Mouse (Mus musculus) thymus, postnatal 36 days (tissue): ENCODE measurements around the gene Taok3.

ENCODE experiments used
- DNase-seq, 2 experiments: peaks; one replicate each; pipeline ENCODE4 v3.0.0; 2022; ENCODE audit warnings: mixed read lengths in 2 of 2

Taok3 gene

GRCm38 (mm10) chr5:117119777-117120488 lies at the start of gene Taok3:
TSS of gene Taok3 (plus strand) at chr5:117120129.
- DNase-seq = peak; percentile 98 to 99

- DNase-seq = no peak
Observed at GRCm38 (mm10) chr5:117087718-117088117, 32.2 kb upstream of the Taok3 start.

GRCm38 (mm10) chr5:117089147-117089546 lies 30.8 kb upstream of the Taok3 start:
- no peak for DNase-seq

GRCm38 (mm10) chr5:117089786-117090185 lies 30.1 kb upstream of the Taok3 start:
- DNase-seq = no peak

GRCm38 (mm10) chr5:117094431-117094830 lies 25.5 kb upstream of the Taok3 start:
- peak in 1 of 2 experiments; percentile 27 for DNase-seq

- DNase-seq = peak; percentile 36 to 39
Observed at GRCm38 (mm10) chr5:117096716-117097115, 23.2 kb upstream of the Taok3 start.

- DNase-seq = no peak
Observed at GRCm38 (mm10) chr5:117099008-117099407, 20.9 kb upstream of the Taok3 start.

GRCm38 (mm10) chr5:117099742-117100141 lies 20.2 kb upstream of the Taok3 start:
- DNase-seq = no peak

- no peak for DNase-seq
Observed at GRCm38 (mm10) chr5:117103194-117103929, 16.6 kb upstream of the Taok3 start.

- no peak for DNase-seq
Observed at GRCm38 (mm10) chr5:117104329-117104728, 15.6 kb upstream of the Taok3 start.

- no peak for DNase-seq
Observed at GRCm38 (mm10) chr5:117105761-117106160, 14.2 kb upstream of the Taok3 start.

- DNase-seq = no peak
Observed at GRCm38 (mm10) chr5:117108292-117108691, 11.6 kb upstream of the Taok3 start.

GRCm38 (mm10) chr5:117108731-117109130 lies 11.2 kb upstream of the Taok3 start:
- DNase-seq = no peak

- peak; percentile 46 to 53 for DNase-seq
Observed at GRCm38 (mm10) chr5:117109522-117109921, 10.4 kb upstream of the Taok3 start.

- DNase-seq = no peak
Observed at GRCm38 (mm10) chr5:117111064-117111773, 8.7 kb upstream of the Taok3 start.

GRCm38 (mm10) chr5:117111774-117112112 lies 8.2 kb upstream of the Taok3 start:
- DNase-seq = peak; percentile 37 to 58

GRCm38 (mm10) chr5:117113330-117113729 lies 6.6 kb upstream of the Taok3 start:
- DNase-seq = no peak

GRCm38 (mm10) chr5:117114581-117115192 lies 5.2 kb upstream of the Taok3 start:
- DNase-seq = peak in 1 of 2 experiments; percentile 24

GRCm38 (mm10) chr5:117115193-117115767 lies 4.6 kb upstream of the Taok3 start:
- DNase-seq = no peak

- DNase-seq = peak; percentile 92 to 97
Observed at GRCm38 (mm10) chr5:117115836-117116366, 4.0 kb upstream of the Taok3 start, which contains the start of gene Suds3. TSS of gene Suds3 (minus strand) at chr5:117116113.

GRCm38 (mm10) chr5:117116660-117117059 lies 3.3 kb upstream of the Taok3 start:
- DNase-seq = no peak

GRCm38 (mm10) chr5:117117241-117117640 lies 2.7 kb upstream of the Taok3 start:
- no peak for DNase-seq
